Mouse (Mus musculus): Measurements from ENCODE around the gene Slc35b3.

Gene Slc35b3

GRCm38 (mm10) chr13:38936860-38937471 lies 23.7 kb downstream of the Slc35b3 start:
- DNase-seq (ENCODE audit: low spot score), result no peak

- no peak for DNase-seq (ENCODE audit: low spot score)
These were observed 24.7 kb downstream of the Slc35b3 start for GRCm38 (mm10) chr13:38935856-38936446.

- no peak for DNase-seq (ENCODE audit: low spot score)
These were observed 30.7 kb downstream of the Slc35b3 start for GRCm38 (mm10) chr13:38929843-38930578.

- no peak for DNase-seq (ENCODE audit: low spot score)
These were observed 38.0 kb downstream of the Slc35b3 start for GRCm38 (mm10) chr13:38922676-38923075.

GRCm38 (mm10) chr13:38921306-38921705 lies 39.4 kb downstream of the Slc35b3 start:
- no peak for DNase-seq (ENCODE audit: low spot score)

- DNase-seq (ENCODE audit: low spot score), result no peak
These were observed 42.3 kb downstream of the Slc35b3 start for GRCm38 (mm10) chr13:38918188-38918885.

- DNase-seq (ENCODE audit: low spot score), result no peak
These were observed 43.1 kb downstream of the Slc35b3 start for GRCm38 (mm10) chr13:38917556-38917955.

GRCm38 (mm10) chr13:38914771-38915170 lies 45.9 kb downstream of the Slc35b3 start:
- DNase-seq (ENCODE audit: low spot score), result no peak

- DNase-seq (ENCODE audit: low spot score), result no peak
These were observed 68.3 kb downstream of the Slc35b3 start for GRCm38 (mm10) chr13:38892364-38892763.
